21 mouse cellular contexts compared by ENCODE assay signal in the genomic region with DNA sequence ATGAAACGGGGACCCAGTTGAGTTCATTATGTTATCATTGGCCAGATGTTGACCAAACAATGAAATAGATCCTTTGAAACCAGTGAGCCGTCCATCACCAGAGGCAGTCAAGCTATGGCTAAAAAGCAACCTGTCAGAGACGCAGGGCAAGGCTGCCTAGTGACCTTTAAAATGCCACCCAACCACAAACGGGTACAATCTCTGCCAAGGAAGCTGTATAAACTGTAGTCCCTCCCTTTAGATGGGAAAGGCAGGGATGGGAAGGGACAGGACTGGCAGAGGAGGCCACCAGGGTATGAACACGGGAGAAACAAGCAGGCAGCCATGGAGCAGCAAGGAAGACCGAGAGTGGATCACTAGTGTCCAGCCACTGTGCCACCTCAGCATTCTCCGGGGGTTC. TPM values are rescaled to one million over a fixed set of nuclear protein-coding genes. Genes with fewer than 3 reads are reported as not detected.
DNase-seq lines count a peak whose midpoint lies in the region; ATAC-seq lines count a peak whose summit lies in the region.
"Had no signal": no experiment of that assay in that cellular context is flagged by ENCODE, and none has a peak within 500 bp of the region (broad histone marks: within the 10 kb centered on the region; RNA-seq: fewer than 3 reads in every experiment).

No protein-coding gene starts in this region.

- no peak overlapping the region for H3K4me2 ChIP-seq in embryonic facial prominence, embryonic 15.5 days (replicated peaks)
- no peak overlapping the region for H3K4me2 ChIP-seq in kidney, embryonic 14.5 days (replicated peaks; ENCODE audit: low read depth, low read length)
- H3K4me2 ChIP-seq in lung, embryonic 16.5 days (ENCODE audit: low read depth, low read length) = peak overlapping the region; percentile 26; the same call in 1 of the 2 replicates
- H3K4me2 ChIP-seq in stomach, embryonic 15.5 days = peak overlapping the region; percentile 34
- H3K4me2 ChIP-seq: forebrain, embryonic 13.5 days; heart, embryonic 11.5 days; hindbrain, embryonic 14.5 days; liver, embryonic 12.5 days; midbrain, embryonic 11.5 days; neural tube, embryonic 13.5 days had no signal

- peak overlapping the region; percentile 11 for H3K4me3 ChIP-seq in embryonic facial prominence, embryonic 15.5 days (replicated peaks)
- H3K4me3 ChIP-seq in embryonic facial prominence, embryonic 10.5 days = no peak overlapping the region
- no peak overlapping the region for H3K4me3 ChIP-seq in kidney, embryonic 14.5 days (ENCODE audit: low read length)
- no peak overlapping the region for H3K4me3 ChIP-seq in lung, embryonic 16.5 days (ENCODE audit: low read length)
- H3K4me3 ChIP-seq in stomach, embryonic 15.5 days (replicated peaks) = no peak overlapping the region; the same call in 1 of the 2 replicates
- no peak overlapping the region for H3K4me3 ChIP-seq in forebrain, embryonic 10.5 days
- H3K4me3 ChIP-seq: forebrain, embryonic 13.5 days; layer of hippocampus, adult 2 months; liver, embryonic 12.5 days; neural tube, embryonic 13.5 days had no signal

- no peaks in the 10 kb centered on the region for H3K36me3 ChIP-seq in embryonic facial prominence, embryonic 15.5 days
- H3K36me3 ChIP-seq in embryonic facial prominence, embryonic 10.5 days (replicated peaks) = no peaks in the 10 kb centered on the region
- H3K36me3 ChIP-seq in kidney, embryonic 14.5 days (ENCODE audit: control insufficient read depth, insufficient read depth, low read length) = no peaks in the 10 kb centered on the region
- H3K36me3 ChIP-seq in lung, embryonic 16.5 days (ENCODE audit: control insufficient read depth, insufficient read depth, low read length) = no peaks in the 10 kb centered on the region
- H3K36me3 ChIP-seq in stomach, embryonic 15.5 days = no peaks in the 10 kb centered on the region
- H3K36me3 ChIP-seq in forebrain, embryonic 10.5 days (replicated peaks) = no peaks in the 10 kb centered on the region
- H3K36me3 ChIP-seq: liver, embryonic 12.5 days; neural tube, embryonic 13.5 days had no signal

- WGBS in embryonic facial prominence, embryonic 15.5 days = 72% methylated on average over 7 of the region's 7 CpGs
- 78% methylated on average over 7 of the region's 7 CpGs for WGBS in embryonic facial prominence, embryonic 10.5 days
- WGBS in kidney, embryonic 14.5 days = 54% methylated on average over 7 of the region's 7 CpGs
- 70% methylated on average over 7 of the region's 7 CpGs for WGBS in lung, embryonic 16.5 days
- 66% methylated on average over 7 of the region's 7 CpGs for WGBS in stomach, embryonic 15.5 days
- 81% methylated on average over 7 of the region's 7 CpGs for WGBS in forebrain, embryonic 10.5 days

- no peak for DNase-seq in embryonic facial prominence, embryonic 10.5 days (ENCODE audit: low spot score)
- no peak for DNase-seq in kidney, postnatal 25 days
- DNase-seq in lung, adult 18-20 months = no peak
- no peak for DNase-seq in forebrain, embryonic 10.5 days (ENCODE audit: extremely low spot score, low spot score)
- DNase-seq: heart, adult 11 months; heart, postnatal 36 days; liver, postnatal 0 days; thymus, adult 2 months; thymus, postnatal 36 days had no signal

- ATAC-seq in embryonic facial prominence, embryonic 15.5 days (ENCODE audit: insufficient number of reproducible peaks, low FRiP score, low TSS enrichment, low read depth) = no peak
- no peak for ATAC-seq in kidney, embryonic 14.5 days (ENCODE audit: low FRiP score, low TSS enrichment)
- no peak for ATAC-seq in lung, embryonic 16.5 days (ENCODE audit: low read depth)
- no peak for ATAC-seq in stomach, embryonic 15.5 days (ENCODE audit: insufficient read depth, low FRiP score, low read depth)
- ATAC-seq: forebrain, embryonic 13.5 days; liver, embryonic 12.5 days; liver, postnatal 0 days had no signal

- peaks cover 16% of the 10 kb centered on the region for H3K4me1 ChIP-seq in embryonic facial prominence, embryonic 15.5 days
- peaks cover 38% of the 10 kb centered on the region for H3K4me1 ChIP-seq in embryonic facial prominence, embryonic 10.5 days
- peaks cover 32% of the 10 kb centered on the region for H3K4me1 ChIP-seq in kidney, embryonic 14.5 days (ENCODE audit: control insufficient read depth, insufficient read depth, low read length)
- H3K4me1 ChIP-seq in lung, embryonic 16.5 days (replicated peaks; ENCODE audit: control insufficient read depth, insufficient read depth, low read length) = peaks cover 26% of the 10 kb centered on the region
- H3K4me1 ChIP-seq in stomach, embryonic 15.5 days = peaks cover 12% of the 10 kb centered on the region
- peaks cover 46% of the 10 kb centered on the region for H3K4me1 ChIP-seq in forebrain, embryonic 10.5 days

- H3K27ac ChIP-seq in embryonic facial prominence, embryonic 15.5 days (replicated peaks) = 0 out of 2 replicates have a peak overlapping the region, but pooled peaks have one; percentile 48
- H3K27ac ChIP-seq in embryonic facial prominence, embryonic 10.5 days (replicated peaks) = no peak overlapping the region
- H3K27ac ChIP-seq in kidney, embryonic 14.5 days (ENCODE audit: low read depth, low read length) = peak overlapping the region; percentile 33; the same call in 1 of the 2 replicates
- H3K27ac ChIP-seq in lung, embryonic 16.5 days (ENCODE audit: low read length) = no peak overlapping the region
- peak overlapping the region; percentile 54; the same call in 1 of the 2 replicates for H3K27ac ChIP-seq in stomach, embryonic 15.5 days
- no peak overlapping the region for H3K27ac ChIP-seq in forebrain, embryonic 10.5 days
- H3K27ac ChIP-seq: forebrain, embryonic 13.5 days; hindbrain, embryonic 14.5 days; layer of hippocampus, adult 2 months; liver, embryonic 12.5 days; neural tube, embryonic 13.5 days had no signal

- H3K27me3 ChIP-seq in embryonic facial prominence, embryonic 15.5 days = no peaks in the 10 kb centered on the region
- no peaks in the 10 kb centered on the region for H3K27me3 ChIP-seq in embryonic facial prominence, embryonic 10.5 days (replicated peaks; ENCODE audit: low read depth, poor library complexity, severe bottlenecking)
- H3K27me3 ChIP-seq in kidney, embryonic 14.5 days (ENCODE audit: control insufficient read depth, insufficient read depth, low read length) = no peaks in the 10 kb centered on the region
- no peaks in the 10 kb centered on the region for H3K27me3 ChIP-seq in lung, embryonic 16.5 days (ENCODE audit: control insufficient read depth, insufficient read depth, low read depth, low read length)
- H3K27me3 ChIP-seq in stomach, embryonic 15.5 days (replicated peaks) = no peaks in the 10 kb centered on the region
- H3K27me3 ChIP-seq in forebrain, embryonic 10.5 days (ENCODE audit: poor library complexity, severe bottlenecking) = peaks cover 10% of the 10 kb centered on the region
- H3K27me3 ChIP-seq: forebrain, embryonic 13.5 days; neural tube, embryonic 13.5 days; Patski had no signal

- H3K9me3 ChIP-seq in embryonic facial prominence, embryonic 15.5 days (replicated peaks) = no peaks in the 10 kb centered on the region
- no peaks in the 10 kb centered on the region for H3K9me3 ChIP-seq in embryonic facial prominence, embryonic 10.5 days
- H3K9me3 ChIP-seq in kidney, embryonic 14.5 days (ENCODE audit: control insufficient read depth, low read length) = no peaks in the 10 kb centered on the region
- no peaks in the 10 kb centered on the region for H3K9me3 ChIP-seq in lung, embryonic 16.5 days (ENCODE audit: control insufficient read depth, low read length)
- no peaks in the 10 kb centered on the region for H3K9me3 ChIP-seq in stomach, embryonic 15.5 days
- no peaks in the 10 kb centered on the region for H3K9me3 ChIP-seq in forebrain, embryonic 10.5 days
- H3K9me3 ChIP-seq: forebrain, embryonic 13.5 days; liver, embryonic 12.5 days; neural tube, embryonic 13.5 days had no signal

- H3K9ac ChIP-seq in embryonic facial prominence, embryonic 15.5 days = no peak overlapping the region
- H3K9ac ChIP-seq in kidney, embryonic 14.5 days (ENCODE audit: low read depth, low read length) = no peak overlapping the region
- no peak overlapping the region for H3K9ac ChIP-seq in lung, embryonic 16.5 days (ENCODE audit: low read length)
- no peak overlapping the region for H3K9ac ChIP-seq in stomach, embryonic 15.5 days
- H3K9ac ChIP-seq: forebrain, embryonic 13.5 days; hindbrain, embryonic 14.5 days; liver, embryonic 12.5 days; liver, postnatal 0 days; neural tube, embryonic 13.5 days had no signal

RNA-seq across cellular contexts. Expression of gene Arhgef10l, which starts 0.8 kb away (rescaled TPM):
- polyA plus RNA-seq in embryonic facial prominence, embryonic 15.5 days (2015; fragmentation: Nextera tagmentation; extraction: Ambion mirVana) = 17.0 and 18.6 TPM in 2 replicates
- 17.9 and 18.2 TPM in 2 replicates for polyA plus RNA-seq in embryonic facial prominence, embryonic 10.5 days (2016; fragmentation: Nextera tagmentation; extraction: Ambion mirVana)
- 11.8 and 18.2 TPM in 2 replicates for polyA plus RNA-seq in kidney, embryonic 14.5 days (2014; fragmentation: Nextera tagmentation; extraction: Ambion mirVana)
- 15.5 and 15.8 TPM in 2 replicates for polyA plus RNA-seq in lung, embryonic 16.5 days (2015; fragmentation: Nextera tagmentation; extraction: Ambion mirVana)
- polyA plus RNA-seq in stomach, embryonic 15.5 days (2015; fragmentation: Nextera tagmentation; extraction: Ambion mirVana) = 15.2 and 15.9 TPM in 2 replicates
- polyA plus RNA-seq in forebrain, embryonic 10.5 days (2016; fragmentation: Nextera tagmentation; extraction: Ambion mirVana) = 22.1 and 23.0 TPM in 2 replicates

RNA-seq across cellular contexts. Expression of gene Rcc2, which starts 35.3 kb away (rescaled TPM):
- 47.0 and 55.0 TPM in 2 replicates for polyA plus RNA-seq in embryonic facial prominence, embryonic 15.5 days (2015; fragmentation: Nextera tagmentation; extraction: Ambion mirVana)
- 54.4 and 59.8 TPM in 2 replicates for polyA plus RNA-seq in embryonic facial prominence, embryonic 10.5 days (2016; fragmentation: Nextera tagmentation; extraction: Ambion mirVana)
- 35.3 and 45.2 TPM in 2 replicates for polyA plus RNA-seq in kidney, embryonic 14.5 days (2014; fragmentation: Nextera tagmentation; extraction: Ambion mirVana)
- polyA plus RNA-seq in lung, embryonic 16.5 days (2015; fragmentation: Nextera tagmentation; extraction: Ambion mirVana) = 21.9 and 22.4 TPM in 2 replicates
- polyA plus RNA-seq in stomach, embryonic 15.5 days (2015; fragmentation: Nextera tagmentation; extraction: Ambion mirVana) = 46.5 and 47.9 TPM in 2 replicates
- polyA plus RNA-seq in forebrain, embryonic 10.5 days (2016; fragmentation: Nextera tagmentation; extraction: Ambion mirVana) = 40.8 and 44.7 TPM in 2 replicates

Comparison
In these comparisons a context has a peak if more than half of its experiments do, and no peak if none do; other contexts are left out.
1. H3K27ac ChIP-seq: peak in embryonic facial prominence, embryonic 15.5 days (single experiment), kidney, embryonic 14.5 days (single experiment) and stomach, embryonic 15.5 days (single experiment); none in embryonic facial prominence, embryonic 10.5 days (single experiment), lung, embryonic 16.5 days (single experiment) and forebrain, embryonic 10.5 days (single experiment).
2. H3K4me2 ChIP-seq: peak in lung, embryonic 16.5 days (single experiment) and stomach, embryonic 15.5 days (single experiment); none in embryonic facial prominence, embryonic 15.5 days (single experiment) and kidney, embryonic 14.5 days (single experiment).